Mouse (Mus musculus) limb, embryonic 10.5 days (tissue): ENCODE measurements around the gene C2cd5. TPM values are rescaled to one million over a fixed set of nuclear protein-coding genes. Genes with fewer than 3 reads are reported as not detected.

ENCODE experiments used
- DNase-seq: peaks from one replicate; pipeline ENCODE4 v3.0.0-alpha.2; 2017; ENCODE audit warnings: low spot score
- H3K27ac ChIP-seq: fragments of 300-500 bp; sonication (generic); 2 replicates; pipeline ENCODE4 v1.5.1; 2016; ENCODE audit warnings: mild to moderate bottlenecking
- H3K27me3 ChIP-seq: fragments of 300-500 bp; sonication (generic); 2 replicates; pipeline ENCODE4 v1.6.1; 2016; ENCODE audit warnings: low read depth, mild to moderate bottlenecking; ENCODE audit not compliant: poor library complexity, severe bottlenecking
- H3K36me3 ChIP-seq: fragments of 300-500 bp; sonication (generic); 2 replicates; pipeline ENCODE4 v1.6.1; 2016; ENCODE audit warnings: mild to moderate bottlenecking, moderate library complexity
- H3K4me1 ChIP-seq: fragments of 300-500 bp; sonication (generic); 2 replicates; pipeline ENCODE4 v1.6.1; 2016
- H3K4me3 ChIP-seq: fragments of 300-500 bp; sonication (generic); 2 replicates; pipeline ENCODE4 v1.5.1; 2016; ENCODE audit warnings: mild to moderate bottlenecking, moderate library complexity
- H3K9me3 ChIP-seq: fragments of 300-500 bp; sonication (generic); replicated peaks from 2 replicates; pipeline ENCODE4 v1.6.1; 2016; ENCODE audit warnings: mild to moderate bottlenecking
- WGBS: fragments of 180-500 bp; shearing (Covaris S2); methylation state at CpG from one replicate; pipeline ENCODE4 v1.1.7; 2016; 5-methylcytosine and 5-hydroxymethylcytosine counted together
- polyA plus RNA-seq: library from polyadenylated mRNA; unstranded; fragments of >200 nt; fragmentation: Nextera tagmentation; extraction: Ambion mirVana; gene quantifications from 2 replicates; pipeline ENCODE4 v1.2.1, GENCODE M21; 2016

Gene C2cd5
- polyA plus RNA-seq, 1 experiment from 2014 or later: 45.3 TPM

DNA sequence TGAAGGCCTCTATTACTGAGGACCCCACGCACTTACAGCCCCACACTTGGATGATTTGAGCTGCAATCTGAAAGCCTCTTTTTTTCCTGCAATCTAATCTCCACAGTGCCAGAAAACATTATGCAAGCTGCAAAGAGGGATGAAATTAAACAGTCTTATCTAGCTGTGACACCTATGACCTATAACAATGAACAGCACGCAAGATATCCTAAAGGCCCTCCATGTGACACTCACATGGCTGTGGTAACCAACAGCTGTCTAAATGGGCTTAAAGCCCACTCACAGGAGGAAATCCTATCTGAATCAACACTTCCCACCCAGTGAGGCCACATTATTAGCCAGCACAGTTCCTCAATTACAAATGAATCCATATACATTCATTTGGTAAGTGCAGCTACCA, 35.9 kb downstream of the C2cd5 start:
- H3K9me3 ChIP-seq: no peaks in the 10 kb centered on the region
- H3K27ac ChIP-seq: no peak overlapping the region
- H3K4me3 ChIP-seq: no peak overlapping the region
- H3K4me1 ChIP-seq: no peaks in the 10 kb centered on the region
- WGBS: 94% methylated on average over 2 of the region's 2 CpGs
- no peaks in the 10 kb centered on the region for H3K27me3 ChIP-seq
- peaks cover 55% of the 10 kb centered on the region for H3K36me3 ChIP-seq
- DNase-seq: no peak

- WGBS: 94% methylated on average over 5 of the region's 5 CpGs
- Histone ChIP-seq H3K4me1 (no peaks in the 10 kb centered on the region), H3K4me3 (no peak overlapping the region), H3K27ac (no peak overlapping the region), H3K36me3 (peaks cover 59% of the 10 kb centered on the region), H3K27me3 (no peaks in the 10 kb centered on the region), H3K9me3 (no peaks in the 10 kb centered on the region)
- no peak for DNase-seq
Observed at GRCm38 (mm10) chr6:143057601-143058000, 42.3 kb downstream of the C2cd5 start.

GRCm38 (mm10) chr6:143051566-143051965, 48.4 kb downstream of the C2cd5 start:
- H3K4me3 ChIP-seq: no peak overlapping the region
- H3K9me3 ChIP-seq: no peaks in the 10 kb centered on the region
- 90% methylated on average over 5 of the region's 5 CpGs for WGBS
- H3K27me3 ChIP-seq: no peaks in the 10 kb centered on the region
- no peak for DNase-seq
- H3K4me1 ChIP-seq: no peaks in the 10 kb centered on the region
- no peak overlapping the region for H3K27ac ChIP-seq
- H3K36me3 ChIP-seq: peaks cover 82% of the 10 kb centered on the region

DNA sequence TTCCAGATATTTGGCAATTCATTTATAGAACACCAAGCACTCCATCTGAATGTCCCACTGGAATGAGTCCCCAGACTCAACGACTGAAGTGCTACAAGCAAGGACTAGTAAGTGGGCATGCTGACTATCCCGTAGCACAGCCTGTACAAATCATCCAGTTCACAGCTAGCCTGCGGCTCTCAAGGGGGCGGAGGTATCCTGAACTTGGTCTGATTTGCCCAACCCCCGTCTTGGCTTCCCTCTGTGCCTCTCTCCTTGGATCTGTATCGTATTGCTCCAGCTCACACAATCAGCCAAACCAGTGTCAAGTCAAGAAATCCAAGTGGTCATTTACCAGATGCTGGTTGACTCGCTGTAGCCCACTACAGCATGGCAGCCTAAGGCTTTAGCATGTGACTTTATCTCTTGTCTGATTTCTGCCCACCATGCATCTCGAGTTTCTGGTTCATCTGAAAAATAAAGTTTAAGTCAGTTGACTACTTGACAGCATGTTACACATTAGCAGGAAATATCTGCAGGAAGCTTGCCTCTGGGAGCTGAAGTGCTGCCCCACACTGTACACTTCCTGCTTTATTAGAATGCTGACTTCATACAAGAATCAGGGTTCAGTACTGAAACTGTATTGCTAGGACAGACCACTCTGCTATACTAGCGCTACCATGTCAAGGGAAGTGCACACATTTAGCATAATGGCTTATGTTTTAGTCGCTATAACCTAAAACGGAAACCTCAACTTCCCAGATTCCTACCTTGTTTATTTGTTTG, 50.0 kb downstream of the C2cd5 start:
- Histone ChIP-seq H3K4me1 (no peaks in the 10 kb centered on the region), H3K4me3 (no peak overlapping the region), H3K27ac (no peak overlapping the region), H3K9me3 (no peaks in the 10 kb centered on the region), H3K36me3 (peaks cover 82% of the 10 kb centered on the region), H3K27me3 (no peaks in the 10 kb centered on the region)
- WGBS: 85% methylated on average over 11 of the region's 11 CpGs
- DNase-seq: no peak

GRCm38 (mm10) chr6:143049117-143049516, 50.8 kb downstream of the C2cd5 start:
- Histone ChIP-seq H3K9me3 (no peaks in the 10 kb centered on the region), H3K36me3 (peaks cover 75% of the 10 kb centered on the region), H3K4me1 (no peaks in the 10 kb centered on the region), H3K27me3 (no peaks in the 10 kb centered on the region), H3K4me3 (no peak overlapping the region), H3K27ac (no peak overlapping the region)
- 99% methylated on average over 2 of the region's 2 CpGs for WGBS
- DNase-seq: no peak

- Histone ChIP-seq H3K27me3 (no peaks in the 10 kb centered on the region), H3K27ac (no peak overlapping the region), H3K36me3 (peaks cover 70% of the 10 kb centered on the region), H3K4me3 (no peak overlapping the region), H3K4me1 (no peaks in the 10 kb centered on the region), H3K9me3 (no peaks in the 10 kb centered on the region)
- no peak for DNase-seq
- WGBS: 89% methylated on average over 15 of the region's 15 CpGs
Observed at GRCm38 (mm10) chr6:143047538-143048258, 52.2 kb downstream of the C2cd5 start.

GRCm38 (mm10) chr6:143041578-143041977, 58.4 kb downstream of the C2cd5 start:
- no peak for DNase-seq
- no peaks in the 10 kb centered on the region for H3K27me3 ChIP-seq
- H3K27ac ChIP-seq: no peak overlapping the region
- H3K36me3 ChIP-seq: peaks cover 70% of the 10 kb centered on the region
- no peak overlapping the region for H3K4me3 ChIP-seq
- H3K9me3 ChIP-seq: no peaks in the 10 kb centered on the region
- H3K4me1 ChIP-seq: no peaks in the 10 kb centered on the region
- 88% methylated on average over 6 of the region's 6 CpGs for WGBS

GRCm38 (mm10) chr6:143035261-143035660, 64.7 kb downstream of the C2cd5 start:
- Histone ChIP-seq H3K27ac (no peak overlapping the region), H3K4me1 (no peaks in the 10 kb centered on the region), H3K4me3 (no peak overlapping the region), H3K9me3 (no peaks in the 10 kb centered on the region), H3K36me3 (peaks cover 96% of the 10 kb centered on the region), H3K27me3 (no peaks in the 10 kb centered on the region)
- no peak for DNase-seq
- WGBS: 69% methylated on average over 4 of the region's 4 CpGs

GRCm38 (mm10) chr6:143034503-143034902, 65.4 kb downstream of the C2cd5 start:
- H3K4me1 ChIP-seq: no peaks in the 10 kb centered on the region
- peaks cover 98% of the 10 kb centered on the region for H3K36me3 ChIP-seq
- H3K4me3 ChIP-seq: no peak overlapping the region
- H3K9me3 ChIP-seq: no peaks in the 10 kb centered on the region
- 93% methylated on average over 2 of the region's 2 CpGs for WGBS
- no peak overlapping the region for H3K27ac ChIP-seq
- peak; percentile 7 for DNase-seq
- no peaks in the 10 kb centered on the region for H3K27me3 ChIP-seq

- 91% methylated on average over 5 of the region's 5 CpGs for WGBS
- no peak for DNase-seq
- H3K4me3 ChIP-seq: no peak overlapping the region
- no peaks in the 10 kb centered on the region for H3K9me3 ChIP-seq
- H3K27ac ChIP-seq: no peak overlapping the region
- H3K36me3 ChIP-seq: peaks cover 93% of the 10 kb centered on the region
- H3K27me3 ChIP-seq: no peaks in the 10 kb centered on the region
- no peaks in the 10 kb centered on the region for H3K4me1 ChIP-seq
Observed at GRCm38 (mm10) chr6:143030521-143030920, 69.4 kb downstream of the C2cd5 start.

DNA sequence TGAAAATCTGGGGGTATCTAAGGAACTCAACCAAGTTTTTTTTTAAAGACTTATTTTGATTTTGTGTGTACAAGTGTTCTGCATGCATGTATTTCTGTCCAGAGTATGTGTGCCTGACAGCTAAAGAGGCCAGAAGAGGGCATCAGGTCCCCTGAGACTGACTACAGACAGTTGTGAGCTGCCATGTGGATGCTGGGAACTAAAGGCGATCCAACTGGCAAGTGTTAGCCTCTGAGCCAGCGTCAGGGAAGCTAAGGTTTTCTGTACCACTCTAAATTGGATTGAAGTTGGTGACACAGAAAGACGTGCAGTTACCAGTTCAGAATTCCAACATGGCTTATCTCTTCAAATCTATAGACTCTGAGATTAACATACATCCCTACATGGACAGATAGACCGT, 72.0 kb downstream of the C2cd5 start:
- Histone ChIP-seq H3K4me3 (no peak overlapping the region), H3K27me3 (no peaks in the 10 kb centered on the region), H3K9me3 (no peaks in the 10 kb centered on the region), H3K27ac (no peak overlapping the region), H3K36me3 (peaks cover 84% of the 10 kb centered on the region), H3K4me1 (no peaks in the 10 kb centered on the region)
- 95% methylated on average over 4 of the region's 4 CpGs for WGBS
- no peak for DNase-seq

GRCm38 (mm10) chr6:143027402-143027801, 72.5 kb downstream of the C2cd5 start:
- no peaks in the 10 kb centered on the region for H3K4me1 ChIP-seq
- DNase-seq: no peak
- H3K4me3 ChIP-seq: no peak overlapping the region
- H3K27me3 ChIP-seq: no peaks in the 10 kb centered on the region
- WGBS: 86% methylated on average over 10 of the region's 10 CpGs
- no peak overlapping the region for H3K27ac ChIP-seq
- no peaks in the 10 kb centered on the region for H3K9me3 ChIP-seq
- peaks cover 82% of the 10 kb centered on the region for H3K36me3 ChIP-seq

- Histone ChIP-seq H3K9me3 (no peaks in the 10 kb centered on the region), H3K27me3 (no peaks in the 10 kb centered on the region), H3K27ac (no peak overlapping the region), H3K4me3 (no peak overlapping the region), H3K4me1 (no peaks in the 10 kb centered on the region), H3K36me3 (peaks cover 57% of the 10 kb centered on the region)
- 91% methylated on average over 6 of the region's 6 CpGs for WGBS
- no peak for DNase-seq
Observed at GRCm38 (mm10) chr6:143023691-143024090, 76.2 kb downstream of the C2cd5 start.
